Mouse (Mus musculus): ENCODE data around the gene Epor.

GRCm38 (mm10) chr9:21925506-21925905, 37.8 kb downstream of the Epor start:
- TF ChIP-seq POLR2A (IDR thresholded peaks at IDR 0.05; ENCODE audit: extremely low read depth, insufficient read depth, low read length) (no peak), CTCF (IDR thresholded peaks at IDR 0.05; ENCODE audit: low read depth, low read length) (no peak)

Measured in liver, adult 2 months (tissue).